Mouse (Mus musculus) CH12.LX (cell line): ENCODE measurements around the gene C1qtnf7. TPM values are rescaled to one million over a fixed set of nuclear protein-coding genes. Genes with fewer than 3 reads are reported as not detected.

Experiments
- DNase-seq: peaks from one replicate; pipeline ENCODE4 v3.0.0-alpha.2; 2013; ENCODE audit errors: extremely low read depth
- H3K27ac ChIP-seq: 2 replicates; pipeline ENCODE4 v1.5.1; 2012; ENCODE audit warnings: low read depth, mild to moderate bottlenecking, control low read depth, moderate library complexity; ENCODE audit not compliant: insufficient read depth
- H3K27me3 ChIP-seq: replicated peaks from 2 replicates; pipeline ENCODE3; 2012; ENCODE audit warnings: inconsistent platforms
- H3K36me3 ChIP-seq, 2 experiments: replicated peaks in 1 of 2; 2 replicates each; pipeline versions ENCODE3 to v1.6.1; 2012; ENCODE audit warnings: inconsistent platforms in 1 of 2, low read length in 1 of 2, mild to moderate bottlenecking in 1 of 2, mixed read lengths in 1 of 2, moderate library complexity in 1 of 2; ENCODE audit not compliant: control insufficient read depth in 1 of 2, insufficient read depth in 1 of 2
- H3K4me1 ChIP-seq, 2 experiments: 2 replicates each; pipeline ENCODE4 v1.6.1; 2012; ENCODE audit warnings: inconsistent platforms in 1 of 2, moderate library complexity in 1 of 2; ENCODE audit not compliant: insufficient read depth in 2 of 2, control insufficient read depth in 1 of 2
- H3K4me2 ChIP-seq: 2 replicates; pipeline ENCODE4 v1.6.1; 2012; ENCODE audit warnings: low read depth, mild to moderate bottlenecking, control low read depth; ENCODE audit not compliant: poor library complexity, insufficient read depth, severe bottlenecking
- H3K4me3 ChIP-seq, 3 experiments: fragments of 150-350 bp in 1 of 3; sonication (generic) in 1 of 3; replicated peaks in 1 of 3; 2 replicates each; pipeline versions ENCODE3 to v1.5.1; 2011 to 2012; ENCODE audit warnings: low read depth in 2 of 3, low read length in 2 of 3, mild to moderate bottlenecking in 2 of 3, moderate library complexity in 2 of 3, control low read depth in 1 of 3, improper control_type of control experiment in 1 of 3, inconsistent platforms in 1 of 3, mixed read lengths in 1 of 3; ENCODE audit not compliant: poor library complexity in 1 of 3
- H3K79me2 ChIP-seq: replicated peaks from 2 replicates; pipeline ENCODE4 v1.6.1; 2012; ENCODE audit warnings: mild to moderate bottlenecking, moderate library complexity; ENCODE audit not compliant: control insufficient read depth, poor library complexity, insufficient read depth, severe bottlenecking; ENCODE audit errors: extremely low read depth
- H3K9ac ChIP-seq: 2 replicates; pipeline ENCODE4 v1.6.1; 2012; ENCODE audit warnings: low read depth, mild to moderate bottlenecking, control low read depth, moderate library complexity; ENCODE audit not compliant: insufficient read depth
- H3K9me3 ChIP-seq: replicated peaks from 2 replicates; pipeline ENCODE3; 2012; ENCODE audit warnings: low read length, inconsistent platforms, mixed read lengths
- CHD2 ChIP-seq: IDR thresholded peaks from 2 replicates; pipeline ENCODE4 v1.6.1; 2011; ENCODE audit warnings: low read length, improper control_type of control experiment
- CTCF ChIP-seq, 2 experiments: IDR thresholded peaks in 1 of 2; conservative IDR thresholded peaks in 1 of 2; 2 replicates each; pipeline ENCODE4 v1.5.1; 2011 to 2012; ENCODE audit warnings: low read depth in 2 of 2, low read length in 2 of 2, improper control_type of control experiment in 1 of 2, inconsistent platforms in 1 of 2, mild to moderate bottlenecking in 1 of 2, moderate library complexity in 1 of 2
- ELF1 ChIP-seq: IDR thresholded peaks from 2 replicates; pipeline ENCODE4 v1.6.1; 2014; ENCODE audit warnings: low read depth, mild to moderate bottlenecking, inconsistent platforms, low read length, improper control_type of control experiment
- ETS1 ChIP-seq: conservative IDR thresholded peaks from 2 replicates; pipeline ENCODE4 v1.6.1; 2012; ENCODE audit warnings: low read depth, mild to moderate bottlenecking, inconsistent platforms, low read length, improper control_type of control experiment, moderate library complexity
- GABPA ChIP-seq: IDR thresholded peaks from 2 replicates; pipeline ENCODE4 v1.6.1; 2012; ENCODE audit warnings: low read depth, low read length, improper control_type of control experiment, inconsistent platforms; ENCODE audit not compliant: insufficient replicate concordance
- MAFK ChIP-seq: IDR thresholded peaks from 2 replicates; pipeline ENCODE4 v1.6.1; 2011; ENCODE audit warnings: low read length, improper control_type of control experiment; ENCODE audit not compliant: insufficient replicate concordance
- MAZ ChIP-seq: IDR thresholded peaks from 2 replicates; pipeline ENCODE4 v1.6.1; 2012; ENCODE audit warnings: low read depth, mild to moderate bottlenecking, inconsistent platforms, low read length, improper control_type of control experiment, moderate library complexity
- PAX5 ChIP-seq: IDR thresholded peaks from 2 replicates; pipeline ENCODE4 v1.6.1; 2012; ENCODE audit warnings: low read length, inconsistent platforms, mixed read lengths
- POLR2A ChIP-seq: IDR thresholded peaks from 2 replicates; pipeline ENCODE4 v1.6.1; 2011; ENCODE audit warnings: low read depth, mild to moderate bottlenecking, improper control_type of control experiment, low read length
- RAD21 ChIP-seq: IDR thresholded peaks from 2 replicates; pipeline ENCODE4 v1.6.1; 2011; ENCODE audit warnings: low read depth, mild to moderate bottlenecking, low read length, improper control_type of control experiment, moderate library complexity
- SIN3A ChIP-seq: IDR thresholded peaks from 2 replicates; pipeline ENCODE4 v1.6.1; 2012; ENCODE audit warnings: low read length, improper control_type of control experiment, inconsistent platforms
- SMC3 ChIP-seq: IDR thresholded peaks from 2 replicates; pipeline ENCODE4 v1.6.1; 2011; ENCODE audit warnings: low read depth, low read length, improper control_type of control experiment
- TCF12 ChIP-seq: IDR thresholded peaks from 2 replicates; pipeline ENCODE4 v1.6.1; 2014; ENCODE audit warnings: low read depth, mild to moderate bottlenecking, inconsistent platforms, low read length, improper control_type of control experiment
- UBTF ChIP-seq: IDR thresholded peaks from 2 replicates; pipeline ENCODE4 v1.6.1; 2012; ENCODE audit warnings: low read depth, mild to moderate bottlenecking, inconsistent platforms, low read length, improper control_type of control experiment, moderate library complexity
- ZKSCAN1 ChIP-seq: IDR thresholded peaks from 2 replicates; pipeline ENCODE4 v1.6.1; 2012; ENCODE audit warnings: low read depth, inconsistent platforms, low read length, improper control_type of control experiment, borderline replicate concordance
- ZMIZ1 ChIP-seq: IDR thresholded peaks from 2 replicates; pipeline ENCODE4 v1.6.1; 2012; ENCODE audit warnings: low read depth, mild to moderate bottlenecking, inconsistent platforms, low read length, improper control_type of control experiment
- dilution Hi-C: fragments of 300-500 bp; cut with MboI; formaldehyde crosslinking; loops from 2 replicates; pipeline ENCODE4 v1.14.3; 2020; ENCODE audit warnings: low sequenced_read_pairs; ENCODE audit not compliant: extremely low pct_unique_long_range_greater_than_20kb, extremely low pct_ligation_motif_present
- in situ Hi-C: fragments of 300-500 bp; cut with MboI; formaldehyde crosslinking; loops from 3 replicates; pipeline ENCODE4 v1.14.3; 2019; ENCODE audit warnings: low sequenced_read_pairs, low pct_ligation_motif_present, low pct_unique_long_range_greater_than_20kb, mixed read lengths
- polyA plus RNA-seq: library from polyadenylated mRNA; unstranded; fragments of >175 nt; gene quantifications from 2 replicates; pipeline ENCODE4 v1.2.1, GENCODE M21; 2012; ENCODE audit warnings: low read depth; ENCODE audit not compliant: insufficient read length
- total RNA-seq, 2 experiments: library from RNA; depleted of rRNA; stranded (reverse); fragments of 300-350 nt in 1 of 2; fragments of >200 nt in 1 of 2; gene quantifications; 2 replicates each; pipeline ENCODE4 v1.2.3; 2012 to 2014

Gene C1qtnf7
- total and polyA plus RNA-seq, 3 experiments = not detected

DNA sequence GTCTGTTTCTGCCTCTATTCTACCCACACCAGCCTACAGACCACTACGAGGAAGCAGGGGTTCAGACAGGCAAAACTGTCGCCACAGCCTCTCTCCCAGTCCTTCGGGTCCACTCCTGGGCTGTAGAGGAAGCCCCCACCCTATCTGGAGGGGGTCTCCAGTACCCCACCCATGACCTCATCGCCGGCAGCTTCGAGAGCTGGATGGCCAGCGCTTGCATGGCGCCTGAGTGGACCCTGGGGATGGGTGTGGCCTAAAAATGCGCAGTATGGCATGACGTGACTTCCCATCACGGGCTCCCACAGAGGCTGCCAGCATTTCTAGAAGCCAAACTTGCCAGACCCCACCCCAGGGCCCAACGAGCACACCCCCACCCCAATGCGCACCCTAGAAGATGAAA lies 2.0 kb downstream of the C1qtnf7 start:
- TF ChIP-seq ELF1 (no peak), MAFK (no peak)
- H3K27ac ChIP-seq = no peak overlapping the region
- no peak overlapping the region for H3K4me2 ChIP-seq
- dilution Hi-C loops = no loop called here
- in situ Hi-C loops = no loop called here
- H3K79me2 ChIP-seq = no peaks in the 10 kb centered on the region
- H3K4me1 ChIP-seq = 0 out of 4 replicates have a peak, but pooled peaks cover 0 to 2% of the 10 kb centered on the region in 2 experiments
- H3K9me3 ChIP-seq = no peaks in the 10 kb centered on the region
- H3K9ac ChIP-seq = no peak overlapping the region
- no peak overlapping the region for H3K4me3 ChIP-seq
- DNase-seq = no peak
- H3K36me3 ChIP-seq = no peaks in the 10 kb centered on the region
- no peaks in the 10 kb centered on the region for H3K27me3 ChIP-seq

DNA sequence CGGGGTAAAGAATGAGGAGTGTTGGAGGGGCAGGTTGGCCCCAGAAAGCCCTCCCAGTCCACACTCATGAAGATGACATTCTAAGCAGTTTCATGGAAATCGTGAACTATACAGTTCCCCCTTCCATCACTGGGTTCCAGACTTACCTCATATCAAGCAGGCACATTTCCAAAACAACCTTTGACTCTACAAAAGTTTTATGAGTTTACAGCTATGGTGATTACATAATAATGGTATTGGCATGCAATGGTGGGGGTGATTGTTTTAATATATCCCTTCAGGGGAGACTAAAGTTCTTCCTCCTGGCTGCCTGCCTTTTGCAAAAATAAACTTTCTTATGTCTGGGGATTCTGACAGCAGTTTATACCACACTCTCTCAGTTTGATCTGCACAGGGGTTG lies 4.6 kb downstream of the C1qtnf7 start:
- Histone ChIP-seq H3K27me3 (no peaks in the 10 kb centered on the region), H3K9me3 (no peaks in the 10 kb centered on the region)
- TF ChIP-seq ZKSCAN1 = no peak
- no peak for TF ChIP-seq TCF12
- TF ChIP-seq CHD2 = no peak
- TF ChIP-seq, all 38 proteins: peak for 0
- Histone ChIP-seq H3K4me1 (0 out of 4 replicates have a peak, but pooled peaks cover 0 to 2% of the 10 kb centered on the region in 2 experiments), H3K36me3 (no peaks in the 10 kb centered on the region), H3K9ac (no peak overlapping the region), H3K79me2 (no peaks in the 10 kb centered on the region), H3K4me2 (no peak overlapping the region), H3K27ac (no peak overlapping the region), H3K4me3 (no peak overlapping the region)
- dilution Hi-C loops (no loop called here), in situ Hi-C loops (no loop called here)
- DNase-seq = no peak

DNA sequence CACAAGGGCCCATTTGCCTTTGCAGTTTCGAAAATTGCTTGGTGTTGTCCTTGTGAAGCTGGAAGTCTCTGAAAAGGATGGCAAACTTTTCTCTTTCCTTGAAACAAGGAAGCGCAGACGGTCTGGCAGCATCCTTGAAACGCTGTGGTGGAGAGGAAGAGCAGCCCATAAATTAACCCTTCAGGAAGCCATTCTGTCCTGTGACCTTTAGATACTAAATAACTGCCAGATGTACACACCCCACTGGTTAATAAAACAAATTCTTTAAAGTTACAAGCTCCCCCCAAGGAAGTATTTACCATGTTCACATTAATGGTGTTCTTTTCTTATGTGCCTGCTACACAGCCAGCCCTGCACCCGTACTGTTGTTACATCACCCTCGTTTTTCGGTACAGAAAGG lies 6.0 kb downstream of the C1qtnf7 start:
- 0 out of 4 replicates have a peak, but pooled peaks cover 0 to 2% of the 10 kb centered on the region in 2 experiments for H3K4me1 ChIP-seq
- no peaks in the 10 kb centered on the region for H3K27me3 ChIP-seq
- H3K4me3 ChIP-seq = no peak overlapping the region
- no peaks in the 10 kb centered on the region for H3K36me3 ChIP-seq
- H3K4me2 ChIP-seq = no peak overlapping the region
- in situ Hi-C loops = no loop called here
- no peak overlapping the region for H3K9ac ChIP-seq
- H3K79me2 ChIP-seq = no peaks in the 10 kb centered on the region
- no peak overlapping the region for H3K27ac ChIP-seq
- TF ChIP-seq ZMIZ1 (no peak), MAZ (no peak), SIN3A (no peak), RAD21 (no peak), MAFK (no peak), POLR2A (no peak), SMC3 (no peak), ETS1 (no peak), GABPA (no peak), UBTF (no peak), PAX5 (no peak), CTCF (conservative IDR thresholded peaks at IDR 0.05 in 1 of 2, IDR thresholded peaks at IDR 0.05 in 1 of 2; ENCODE audit: low read depth in 2 of 2, low read length in 2 of 2) (no peak)
- dilution Hi-C loops = no loop called here
- no peaks in the 10 kb centered on the region for H3K9me3 ChIP-seq
- no peak for DNase-seq
